Mouse (Mus musculus) CH12.LX (cell line): ENCODE data around the gene Hbp1. TPM values are rescaled to one million over a fixed set of nuclear protein-coding genes. Genes with fewer than 3 reads are reported as not detected.

ENCODE experiments used
- DNase-seq: peaks from one replicate; pipeline ENCODE4 v3.0.0-alpha.2; 2013; ENCODE audit errors: extremely low read depth
- H3K27ac ChIP-seq: 2 replicates; pipeline ENCODE4 v1.5.1; 2012; ENCODE audit warnings: low read depth, mild to moderate bottlenecking, control low read depth, moderate library complexity; ENCODE audit not compliant: insufficient read depth
- H3K27me3 ChIP-seq: replicated peaks from 2 replicates; pipeline ENCODE3; 2012; ENCODE audit warnings: inconsistent platforms
- H3K36me3 ChIP-seq, 2 experiments: replicated peaks in 1 of 2; 2 replicates each; pipeline versions ENCODE3 to v1.6.1; 2012; ENCODE audit warnings: inconsistent platforms in 1 of 2, low read length in 1 of 2, mild to moderate bottlenecking in 1 of 2, mixed read lengths in 1 of 2, moderate library complexity in 1 of 2; ENCODE audit not compliant: control insufficient read depth in 1 of 2, insufficient read depth in 1 of 2
- H3K4me1 ChIP-seq, 2 experiments: 2 replicates each; pipeline ENCODE4 v1.6.1; 2012; ENCODE audit warnings: inconsistent platforms in 1 of 2, moderate library complexity in 1 of 2; ENCODE audit not compliant: insufficient read depth in 2 of 2, control insufficient read depth in 1 of 2
- H3K4me2 ChIP-seq: 2 replicates; pipeline ENCODE4 v1.6.1; 2012; ENCODE audit warnings: low read depth, mild to moderate bottlenecking, control low read depth; ENCODE audit not compliant: poor library complexity, insufficient read depth, severe bottlenecking
- H3K4me3 ChIP-seq, 3 experiments: fragments of 150-350 bp in 1 of 3; sonication (generic) in 1 of 3; replicated peaks in 1 of 3; 2 replicates each; pipeline versions ENCODE3 to v1.5.1; 2011 to 2012; ENCODE audit warnings: low read depth in 2 of 3, low read length in 2 of 3, mild to moderate bottlenecking in 2 of 3, moderate library complexity in 2 of 3, control low read depth in 1 of 3, improper control_type of control experiment in 1 of 3, inconsistent platforms in 1 of 3, mixed read lengths in 1 of 3; ENCODE audit not compliant: poor library complexity in 1 of 3
- H3K79me2 ChIP-seq: replicated peaks from 2 replicates; pipeline ENCODE4 v1.6.1; 2012; ENCODE audit warnings: mild to moderate bottlenecking, moderate library complexity; ENCODE audit not compliant: control insufficient read depth, poor library complexity, insufficient read depth, severe bottlenecking; ENCODE audit errors: extremely low read depth
- H3K9ac ChIP-seq: 2 replicates; pipeline ENCODE4 v1.6.1; 2012; ENCODE audit warnings: low read depth, mild to moderate bottlenecking, control low read depth, moderate library complexity; ENCODE audit not compliant: insufficient read depth
- H3K9me3 ChIP-seq: replicated peaks from 2 replicates; pipeline ENCODE3; 2012; ENCODE audit warnings: low read length, inconsistent platforms, mixed read lengths
- BHLHE40 ChIP-seq: IDR thresholded peaks from 2 replicates; pipeline ENCODE4 v1.6.1; 2011; ENCODE audit warnings: mild to moderate bottlenecking, low read depth, low read length, improper control_type of control experiment
- CHD2 ChIP-seq: IDR thresholded peaks from 2 replicates; pipeline ENCODE4 v1.6.1; 2011; ENCODE audit warnings: low read length, improper control_type of control experiment
- CTCF ChIP-seq, 2 experiments: IDR thresholded peaks in 1 of 2; conservative IDR thresholded peaks in 1 of 2; 2 replicates each; pipeline ENCODE4 v1.5.1; 2011 to 2012; ENCODE audit warnings: low read depth in 2 of 2, low read length in 2 of 2, improper control_type of control experiment in 1 of 2, inconsistent platforms in 1 of 2, mild to moderate bottlenecking in 1 of 2, moderate library complexity in 1 of 2
- ELF1 ChIP-seq: IDR thresholded peaks from 2 replicates; pipeline ENCODE4 v1.6.1; 2014; ENCODE audit warnings: low read depth, mild to moderate bottlenecking, inconsistent platforms, low read length, improper control_type of control experiment
- EP300 ChIP-seq: IDR thresholded peaks from 2 replicates; pipeline ENCODE4 v1.6.1; 2011; ENCODE audit warnings: low read length, improper control_type of control experiment
- GABPA ChIP-seq: IDR thresholded peaks from 2 replicates; pipeline ENCODE4 v1.6.1; 2012; ENCODE audit warnings: low read depth, low read length, improper control_type of control experiment, inconsistent platforms; ENCODE audit not compliant: insufficient replicate concordance
- HCFC1 ChIP-seq: IDR thresholded peaks from 2 replicates; pipeline ENCODE4 v1.6.1; 2012; ENCODE audit warnings: low read depth, mild to moderate bottlenecking, inconsistent platforms, low read length, improper control_type of control experiment
- IRF4 ChIP-seq: IDR thresholded peaks from 2 replicates; pipeline ENCODE4 v1.6.1; 2014; ENCODE audit warnings: low read depth, mild to moderate bottlenecking, inconsistent platforms, low read length, improper control_type of control experiment
- JUN ChIP-seq: IDR thresholded peaks from 2 replicates; pipeline ENCODE4 v1.6.1; 2011; ENCODE audit warnings: low read depth, mild to moderate bottlenecking, low read length, improper control_type of control experiment, moderate library complexity; ENCODE audit not compliant: insufficient read depth
- MAFK ChIP-seq: IDR thresholded peaks from 2 replicates; pipeline ENCODE4 v1.6.1; 2011; ENCODE audit warnings: low read length, improper control_type of control experiment; ENCODE audit not compliant: insufficient replicate concordance
- MAZ ChIP-seq: IDR thresholded peaks from 2 replicates; pipeline ENCODE4 v1.6.1; 2012; ENCODE audit warnings: low read depth, mild to moderate bottlenecking, inconsistent platforms, low read length, improper control_type of control experiment, moderate library complexity
- MXI1 ChIP-seq: IDR thresholded peaks from 2 replicates; pipeline ENCODE4 v1.6.1; 2011; ENCODE audit warnings: mild to moderate bottlenecking, low read depth, low read length, improper control_type of control experiment
- NELFE ChIP-seq: IDR thresholded peaks from 2 replicates; pipeline ENCODE4 v1.6.1; 2011; ENCODE audit warnings: low read depth, low read length, improper control_type of control experiment
- NRF1 ChIP-seq: IDR thresholded peaks from 2 replicates; pipeline ENCODE4 v1.6.1; 2014; ENCODE audit warnings: low read depth, mild to moderate bottlenecking, inconsistent platforms, low read length, improper control_type of control experiment, moderate library complexity
- PAX5 ChIP-seq: IDR thresholded peaks from 2 replicates; pipeline ENCODE4 v1.6.1; 2012; ENCODE audit warnings: low read length, inconsistent platforms, mixed read lengths
- POLR2AphosphoS2 ChIP-seq: IDR thresholded peaks from 2 replicates; pipeline ENCODE4 v1.6.1; 2011; ENCODE audit warnings: low read depth, low read length, improper control_type of control experiment
- RAD21 ChIP-seq: IDR thresholded peaks from 2 replicates; pipeline ENCODE4 v1.6.1; 2011; ENCODE audit warnings: low read depth, mild to moderate bottlenecking, low read length, improper control_type of control experiment, moderate library complexity
- RCOR1 ChIP-seq: conservative IDR thresholded peaks from 2 replicates; pipeline ENCODE4 v1.6.1; 2012; ENCODE audit warnings: low read depth, mild to moderate bottlenecking, inconsistent platforms, low read length, improper control_type of control experiment
- SIN3A ChIP-seq: IDR thresholded peaks from 2 replicates; pipeline ENCODE4 v1.6.1; 2012; ENCODE audit warnings: low read length, improper control_type of control experiment, inconsistent platforms
- TBP ChIP-seq: conservative IDR thresholded peaks from 2 replicates; pipeline ENCODE4 v1.6.1; 2011; ENCODE audit warnings: low read depth, low read length, improper control_type of control experiment
- TCF12 ChIP-seq: IDR thresholded peaks from 2 replicates; pipeline ENCODE4 v1.6.1; 2014; ENCODE audit warnings: low read depth, mild to moderate bottlenecking, inconsistent platforms, low read length, improper control_type of control experiment
- UBTF ChIP-seq: IDR thresholded peaks from 2 replicates; pipeline ENCODE4 v1.6.1; 2012; ENCODE audit warnings: low read depth, mild to moderate bottlenecking, inconsistent platforms, low read length, improper control_type of control experiment, moderate library complexity
- ZKSCAN1 ChIP-seq: IDR thresholded peaks from 2 replicates; pipeline ENCODE4 v1.6.1; 2012; ENCODE audit warnings: low read depth, inconsistent platforms, low read length, improper control_type of control experiment, borderline replicate concordance
- ZNF384 ChIP-seq: IDR thresholded peaks from 2 replicates; pipeline ENCODE4 v1.6.1; 2012; ENCODE audit warnings: low read depth, low read length, improper control_type of control experiment, inconsistent platforms
- dilution Hi-C: fragments of 300-500 bp; cut with MboI; formaldehyde crosslinking; loops from 2 replicates; pipeline ENCODE4 v1.14.3; 2020; ENCODE audit warnings: low sequenced_read_pairs; ENCODE audit not compliant: extremely low pct_unique_long_range_greater_than_20kb, extremely low pct_ligation_motif_present
- in situ Hi-C: fragments of 300-500 bp; cut with MboI; formaldehyde crosslinking; loops from 3 replicates; pipeline ENCODE4 v1.14.3; 2019; ENCODE audit warnings: low sequenced_read_pairs, low pct_ligation_motif_present, low pct_unique_long_range_greater_than_20kb, mixed read lengths
- polyA plus RNA-seq: library from polyadenylated mRNA; unstranded; fragments of >175 nt; gene quantifications from 2 replicates; pipeline ENCODE4 v1.2.1, GENCODE M21; 2012; ENCODE audit warnings: low read depth; ENCODE audit not compliant: insufficient read length
- total RNA-seq, 2 experiments: library from RNA; depleted of rRNA; stranded (reverse); fragments of 300-350 nt in 1 of 2; fragments of >200 nt in 1 of 2; gene quantifications; 2 replicates each; pipeline ENCODE4 v1.2.3; 2012 to 2014

Hbp1 gene
- total and polyA plus RNA-seq, 3 experiments: 16.0 to 24.4 (median 17.0) TPM

DNA sequence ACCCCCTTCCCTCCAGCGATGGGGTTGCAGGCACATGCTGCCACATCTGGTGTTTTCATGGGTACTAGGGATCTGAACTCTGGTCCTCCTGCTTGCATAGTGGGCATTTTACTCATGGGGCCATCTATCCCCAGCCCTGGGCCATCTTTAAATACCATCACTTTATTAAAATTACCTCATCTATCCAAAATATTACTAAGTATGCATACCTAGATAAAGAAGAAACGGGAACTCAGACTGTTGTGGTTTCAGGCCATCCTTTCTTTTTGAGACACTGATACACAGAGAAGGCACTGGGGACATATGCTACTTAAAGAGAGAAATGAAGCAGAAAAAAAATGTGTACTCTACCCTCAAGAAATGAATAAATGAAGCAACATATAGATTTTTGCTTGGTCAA, 36.1 kb upstream of the Hbp1 start:
- no peak for DNase-seq
- in situ Hi-C loops (loop anchor here (10.0 kb wide), 1 partner anchor 68 kb away; no protein-coding TSS in a partner anchor), dilution Hi-C loops (no loop called here)
- Histone ChIP-seq H3K4me3 (no peak overlapping the region), H3K36me3 (no peaks in the 10 kb centered on the region), H3K27ac (no peak overlapping the region), H3K9me3 (no peaks in the 10 kb centered on the region), H3K4me1 (no peaks in the 10 kb centered on the region), H3K9ac (no peak overlapping the region), H3K79me2 (no peaks in the 10 kb centered on the region), H3K4me2 (no peak overlapping the region), H3K27me3 (no peaks in the 10 kb centered on the region)
- no peak for TF ChIP-seq MAZ
- no peak for TF ChIP-seq TCF12
- no peak for TF ChIP-seq TBP
- no peak for TF ChIP-seq NRF1
- TF ChIP-seq CHD2: no peak
- no peak for TF ChIP-seq MXI1
- TF ChIP-seq POLR2AphosphoS2: no peak
- TF ChIP-seq JUN: no peak
- TF ChIP-seq ZKSCAN1: no peak
- no peak for TF ChIP-seq GABPA
- no peak for TF ChIP-seq RAD21
- no peak for TF ChIP-seq RCOR1
- no peak for TF ChIP-seq HCFC1
- no peak for TF ChIP-seq IRF4
- TF ChIP-seq MAFK: no peak
- TF ChIP-seq EP300: no peak
- no peak for TF ChIP-seq NELFE
- no peak for TF ChIP-seq SIN3A

DNA sequence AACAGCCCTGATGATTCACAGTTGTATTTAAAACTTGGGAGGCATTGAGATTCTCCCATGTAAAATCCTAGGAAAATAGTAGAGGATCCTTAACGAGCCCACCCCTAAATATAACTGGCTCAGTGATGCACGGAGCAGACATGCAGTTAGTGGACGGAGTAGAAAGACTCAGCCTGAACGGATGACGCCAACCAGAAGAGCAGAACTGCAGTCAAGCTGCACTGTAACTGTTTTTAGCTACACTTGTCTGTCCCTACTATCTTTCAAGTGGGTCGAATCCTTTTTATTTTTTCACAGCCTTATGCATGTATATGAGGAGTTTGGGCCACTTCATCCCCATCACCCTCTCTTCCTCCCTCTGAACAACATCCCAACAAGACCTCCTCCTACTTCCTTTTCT, 35.4 kb upstream of the Hbp1 start:
- Histone ChIP-seq H3K27me3 (no peaks in the 10 kb centered on the region), H3K36me3 (no peaks in the 10 kb centered on the region), H3K9me3 (no peaks in the 10 kb centered on the region), H3K4me2 (no peak overlapping the region), H3K4me1 (no peaks in the 10 kb centered on the region), H3K4me3 (no peak overlapping the region), H3K27ac (no peak overlapping the region), H3K9ac (no peak overlapping the region), H3K79me2 (no peaks in the 10 kb centered on the region)
- TF ChIP-seq UBTF (no peak), EP300 (no peak), CTCF (conservative IDR thresholded peaks at IDR 0.05 in 1 of 2, IDR thresholded peaks at IDR 0.05 in 1 of 2; ENCODE audit: low read depth in 2 of 2, low read length in 2 of 2) (no peak), ELF1 (no peak), GABPA (no peak), ZKSCAN1 (no peak), ZNF384 (no peak), PAX5 (no peak), BHLHE40 (no peak), TCF12 (no peak), JUN (no peak)
- dilution Hi-C loops (no loop called here), in situ Hi-C loops (loop anchor here (10.0 kb wide), 1 partner anchor 69 kb away; no protein-coding TSS in a partner anchor)
- no peak for DNase-seq
